Mouse (Mus musculus): ENCODE measurements around the gene Bach1.

GRCm38 (mm10) chr16:87698692-87699305 lies at the start of gene Bach1:
- peak; percentile 2 for TF ChIP-seq USF1 (IDR thresholded peaks at IDR 0.05; ENCODE audit: low read depth)
- no peak for TF ChIP-seq MAX (IDR thresholded peaks at IDR 0.05)
- TF ChIP-seq CEBPB (IDR thresholded peaks at IDR 0.05; ENCODE audit: low read depth) = no peak
- no peak for TF ChIP-seq CTCF (IDR thresholded peaks at IDR 0.05; ENCODE audit: control insufficient read depth, insufficient read depth, insufficient read length)
- no peak for TF ChIP-seq MYOG (IDR thresholded peaks at IDR 0.05; ENCODE audit: control insufficient read depth, extremely low read depth, insufficient read length)

Measured in C2C12 (cell line).